Mouse (Mus musculus) C2C12 (cell line): ENCODE measurements around the gene Pappa2.

ENCODE experiments used
- CEBPB ChIP-seq: IDR thresholded peaks from one replicate; pipeline ENCODE4 v1.6.1; 2011; ENCODE audit warnings: low read depth, mild to moderate bottlenecking, control low read depth, moderate library complexity
- CTCF ChIP-seq: IDR thresholded peaks from one replicate; pipeline ENCODE4 v1.5.1; 2011; ENCODE audit not compliant: control insufficient read depth, insufficient read depth, insufficient read length
- FOSL1 ChIP-seq: IDR thresholded peaks from one replicate; pipeline ENCODE4 v1.8.0; 2011; ENCODE audit warnings: mild to moderate bottlenecking, low read length; ENCODE audit not compliant: poor library complexity, insufficient read depth, severe bottlenecking
- MAX ChIP-seq: IDR thresholded peaks from one replicate; pipeline ENCODE4 v1.6.1; 2011; ENCODE audit warnings: mild to moderate bottlenecking, control low read depth
- MYOD1 ChIP-seq: IDR thresholded peaks from one replicate; pipeline ENCODE4 v1.6.1; 2011; ENCODE audit warnings: low read depth; ENCODE audit not compliant: control insufficient read depth, insufficient read length
- MYOG ChIP-seq: IDR thresholded peaks from one replicate; pipeline ENCODE4 v1.6.1; 2011; ENCODE audit not compliant: control insufficient read depth, insufficient read length; ENCODE audit errors: extremely low read depth
- USF1 ChIP-seq: IDR thresholded peaks from one replicate; pipeline ENCODE4 v1.6.1; 2011; ENCODE audit warnings: low read depth, mild to moderate bottlenecking, control low read depth, moderate library complexity

DNA sequence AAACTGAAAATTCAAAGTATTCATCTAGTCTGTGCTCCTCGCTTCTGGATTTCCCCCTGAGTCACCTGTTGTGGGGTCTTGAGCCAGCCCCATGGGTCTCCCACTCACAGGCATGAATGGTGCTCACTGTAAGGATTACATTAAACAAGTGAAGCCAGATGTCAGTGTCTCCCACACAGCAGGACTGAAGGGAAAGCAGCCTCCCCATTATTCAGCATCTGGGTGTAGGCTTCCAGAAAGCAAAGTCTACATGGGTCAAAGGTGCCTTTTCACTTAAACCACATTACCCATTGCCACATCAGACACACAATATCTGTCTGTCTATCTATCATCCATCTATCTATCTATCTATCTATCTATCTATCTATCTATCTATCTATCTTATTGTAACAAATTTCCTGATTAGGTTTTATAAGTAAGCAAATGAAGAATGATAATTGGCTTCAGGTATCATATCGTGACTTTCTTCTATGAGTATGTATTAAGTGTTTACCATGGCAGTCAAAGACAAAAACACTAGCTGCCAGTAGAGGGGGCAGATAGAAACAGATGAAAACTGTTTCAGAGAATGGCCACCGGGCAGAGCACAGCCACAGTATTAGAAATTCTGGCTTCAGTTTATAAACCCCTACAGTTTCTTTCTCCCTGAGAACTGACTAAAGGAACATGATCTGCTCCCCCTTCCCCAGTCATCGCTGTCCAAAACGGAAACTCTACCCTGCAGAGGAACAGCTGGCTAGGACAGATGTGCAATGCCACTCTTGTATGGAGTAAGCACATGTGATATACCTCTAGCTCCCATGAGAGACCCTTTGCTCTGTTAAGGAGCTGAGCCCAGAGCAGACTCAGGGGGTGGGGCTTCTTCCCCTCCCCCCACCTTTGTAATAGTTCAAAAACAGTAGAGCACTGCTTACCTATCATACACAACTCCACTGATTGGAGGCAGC, 126.1 kb downstream of the Pappa2 start:
- TF ChIP-seq CTCF (no peak), MYOG (no peak), MAX (no peak), CEBPB (no peak), USF1 (no peak), FOSL1 (no peak), MYOD1 (peak; percentile 26)
